Mouse (Mus musculus) cerebellum, adult 2 months (tissue): ENCODE results near the gene Smarca4. TPM values are rescaled to one million over a fixed set of nuclear protein-coding genes. Genes with fewer than 3 reads are reported as not detected.
"Not testable (repeated sequence)": the region's sequence is repeated elsewhere in the genome, so short reads cannot be mapped to it uniquely, and the experiment has no call there.

Source experiments
- DNase-seq, 2 experiments: peaks; one replicate each; pipeline ENCODE4 v3.0.0; 2021
- H3K27ac ChIP-seq: fragments of 200-500 bp; 2 replicates; pipeline ENCODE4 v1.5.1; 2012; ENCODE audit warnings: low read length, control low read depth, inconsistent platforms; ENCODE audit not compliant: insufficient read depth
- H3K27me3 ChIP-seq: fragments of 200-500 bp; 2 replicates; pipeline ENCODE4 v1.6.1; 2012; ENCODE audit warnings: inconsistent platforms, mild to moderate bottlenecking, low read length, moderate library complexity; ENCODE audit not compliant: control insufficient read depth, insufficient read depth
- H3K4me1 ChIP-seq: fragments of 200-500 bp; 2 replicates; pipeline ENCODE4 v1.6.1; 2011; ENCODE audit warnings: low read length; ENCODE audit not compliant: control insufficient read depth, insufficient read depth
- H3K4me3 ChIP-seq: fragments of 200-500 bp; replicated peaks from 2 replicates; pipeline ENCODE3; 2011; ENCODE audit warnings: mild to moderate bottlenecking, low read depth, low read length, control low read depth; ENCODE audit not compliant: insufficient read depth
- CTCF ChIP-seq: fragments of 200-500 bp; IDR thresholded peaks from 2 replicates; pipeline ENCODE4 v1.5.1; 2011; ENCODE audit warnings: low read depth, mild to moderate bottlenecking, control low read depth, low read length, moderate library complexity, borderline replicate concordance; ENCODE audit not compliant: insufficient read depth
- POLR2A ChIP-seq: fragments of 200-500 bp; IDR thresholded peaks from 2 replicates; pipeline ENCODE4 v1.6.1; 2011; ENCODE audit warnings: low read length, control low read depth, borderline replicate concordance; ENCODE audit not compliant: insufficient read depth
- WGBS: fragments of 180-500 bp; shearing (Covaris S2); methylation state at CpG from one replicate; pipeline ENCODE4 v1.1.7; 2018; 5-methylcytosine and 5-hydroxymethylcytosine counted together
- polyA plus RNA-seq: library from polyadenylated mRNA; depleted of rRNA; stranded (reverse); fragments of >200 nt; gene quantifications from 2 replicates; pipeline ENCODE4 v1.2.3, GENCODE M21; 2012

The Smarca4 gene
- polyA plus RNA-seq, 1 experiment: 88.8 TPM

- Histone ChIP-seq H3K27me3 (no peaks in the 10 kb centered on the region), H3K4me3 (peak within 1 kb of the TSS; percentile 93), H3K27ac (peak within 1 kb of the TSS; percentile 68), H3K4me1 (peaks cover 8% of the 10 kb centered on the region; the same call in 1 of the 2 replicates)
- under 1% methylated on average over 30 of the region's 30 CpGs for WGBS
- peak; percentile 94 to 96 for DNase-seq
- peak; percentile 94 for TF ChIP-seq POLR2A
- TF ChIP-seq CTCF: no peak
These were observed 23.3 kb upstream of the Smarca4 start, which contains the start of the genes Timm29 and Yipf2 for GRCm38 (mm10) chr9:21592703-21593121. Gene Timm29 (plus strand): TSS chr9:21592722. Gene Yipf2 (minus strand): TSS chr9:21592828.

- TF ChIP-seq POLR2A: no peak
- TF ChIP-seq CTCF: no peak
- Histone ChIP-seq H3K27me3 (no peaks in the 10 kb centered on the region), H3K4me1 (peaks cover 8% of the 10 kb centered on the region; the same call in 1 of the 2 replicates), H3K27ac (peak overlapping the region; percentile 30), H3K4me3 (peak overlapping the region; percentile 93)
- DNase-seq: peak in 1 of 2 experiments; percentile 59
- under 1% methylated on average over 69 of the region's 69 CpGs for WGBS
These were observed 22.7 kb upstream of the Smarca4 start for GRCm38 (mm10) chr9:21593122-21593721.

- WGBS: 64% methylated on average over 8 of the region's 8 CpGs
- H3K27ac ChIP-seq, H3K4me3 ChIP-seq, H3K27me3 ChIP-seq, H3K4me1 ChIP-seq, DNase-seq: not testable (repeated sequence)
These were observed 21.6 kb upstream of the Smarca4 start for GRCm38 (mm10) chr9:21594350-21594749.

GRCm38 (mm10) chr9:21594838-21595237 lies 21.1 kb upstream of the Smarca4 start:
- H3K4me1 ChIP-seq: peaks cover 8% of the 10 kb centered on the region; the same call in 1 of the 2 replicates
- H3K4me3 ChIP-seq: no peak overlapping the region
- no peaks in the 10 kb centered on the region for H3K27me3 ChIP-seq
- 82% methylated on average over 2 of the region's 2 CpGs for WGBS
- DNase-seq: no peak
- H3K27ac ChIP-seq: no peak overlapping the region
- TF ChIP-seq CTCF (no peak), POLR2A (no peak)

GRCm38 (mm10) chr9:21598198-21598597 lies 17.8 kb upstream of the Smarca4 start:
- Histone ChIP-seq H3K4me1 (no peaks in the 10 kb centered on the region; the same call in 1 of the 2 replicates), H3K27me3 (no peaks in the 10 kb centered on the region), H3K27ac (no peak overlapping the region), H3K4me3 (no peak overlapping the region)
- 34% methylated on average over 2 of the region's 2 CpGs for WGBS
- DNase-seq: no peak
- peak; percentile 41; the same call in 1 of the 2 replicates for TF ChIP-seq CTCF
- TF ChIP-seq POLR2A: no peak

GRCm38 (mm10) chr9:21600186-21600585 lies 15.8 kb upstream of the Smarca4 start:
- Histone ChIP-seq H3K4me1 (no peaks in the 10 kb centered on the region), H3K27me3 (no peaks in the 10 kb centered on the region), H3K27ac (no peak overlapping the region), H3K4me3 (no peak overlapping the region)
- no peak for DNase-seq
- no peak for TF ChIP-seq CTCF
- TF ChIP-seq POLR2A: no peak
- 74% methylated on average over 3 of the region's 3 CpGs for WGBS

GRCm38 (mm10) chr9:21601073-21601472 lies 14.9 kb upstream of the Smarca4 start:
- TF ChIP-seq CTCF: no peak
- TF ChIP-seq POLR2A: no peak
- no peak for DNase-seq
- Histone ChIP-seq H3K27me3 (no peaks in the 10 kb centered on the region), H3K4me3 (no peak overlapping the region), H3K4me1 (no peaks in the 10 kb centered on the region), H3K27ac (no peak overlapping the region)
- WGBS: 89% methylated on average over 2 of the region's 2 CpGs

- Histone ChIP-seq H3K4me3 (no peak overlapping the region), H3K27ac (no peak overlapping the region), H3K27me3 (no peaks in the 10 kb centered on the region), H3K4me1 (no peaks in the 10 kb centered on the region)
- peak; percentile 75 to 77 for DNase-seq
- WGBS: 49% methylated on average over 10 of the region's 10 CpGs
- TF ChIP-seq CTCF: peak; percentile 86
- no peak for TF ChIP-seq POLR2A
These were observed 14.1 kb upstream of the Smarca4 start for GRCm38 (mm10) chr9:21601722-21602399.
